Mouse (Mus musculus) B cell, adult 2 months (primary cell): ENCODE results near the gene Wwox.

Source experiments
- DNase-seq, 2 experiments: peaks; one replicate each; pipeline ENCODE4 v3.0.0; 2022

The Wwox gene

DNA sequence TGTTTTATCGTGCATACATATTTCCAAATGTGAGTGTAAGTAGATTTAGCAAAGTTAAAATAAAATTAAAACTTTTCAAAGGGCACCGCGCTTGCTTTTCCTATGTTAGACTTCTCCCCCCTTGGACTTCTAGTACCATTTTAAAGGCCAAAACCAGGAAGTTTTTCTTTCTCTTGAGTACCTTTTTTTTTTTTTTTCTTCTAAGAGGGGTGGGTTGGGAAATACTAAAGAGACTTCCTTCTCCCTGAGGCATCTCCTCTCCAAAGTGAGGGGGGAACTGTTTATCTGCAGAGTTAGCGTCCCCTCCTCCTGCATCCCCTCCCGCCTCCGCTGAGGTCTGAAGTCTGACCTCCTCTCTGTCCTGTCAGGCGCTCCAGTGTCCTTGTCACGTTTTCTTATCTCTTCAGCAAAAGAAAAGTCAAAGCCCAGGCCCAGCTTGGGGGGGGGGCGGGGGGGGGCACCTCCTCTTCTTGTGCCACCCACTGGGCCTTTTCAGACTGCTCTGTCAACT, 437.3 kb downstream of the Wwox start:
- no peak for DNase-seq

DNA sequence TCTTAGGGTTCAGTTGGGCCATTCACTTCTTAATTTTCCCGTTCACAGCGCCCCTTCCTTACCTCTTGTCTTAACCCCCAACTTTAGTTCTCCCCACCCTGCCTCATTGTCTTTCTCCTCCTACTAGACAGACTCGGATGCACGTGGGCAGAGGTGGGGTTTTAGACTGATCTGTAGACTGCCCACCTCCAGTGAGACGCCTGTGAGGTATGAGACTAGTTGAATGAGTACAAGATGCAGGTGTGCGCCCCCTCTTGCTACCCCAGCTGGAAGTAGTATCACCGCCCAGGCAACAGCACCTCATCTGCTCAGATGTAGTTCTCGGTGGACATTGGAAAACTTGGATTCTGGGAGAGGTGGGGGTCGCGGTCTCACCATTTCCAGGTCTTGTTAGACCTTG, 437.8 kb downstream of the Wwox start:
- DNase-seq, result no peak

- DNase-seq, result peak; percentile 8 to 24
Observed at GRCm38 (mm10) chr8:114878449-114879276, 439.2 kb downstream of the Wwox start.

- no peak for DNase-seq
Observed at GRCm38 (mm10) chr8:114879277-114879568, 439.8 kb downstream of the Wwox start.

- peak; percentile 39 to 43 for DNase-seq
Observed at GRCm38 (mm10) chr8:114879678-114880077, 440.2 kb downstream of the Wwox start.

GRCm38 (mm10) chr8:114880475-114881135, 441.1 kb downstream of the Wwox start:
- DNase-seq, result peak; percentile 56 to 59

- peak; percentile 78 to 81 for DNase-seq
Observed at GRCm38 (mm10) chr8:114881891-114882401, 442.5 kb downstream of the Wwox start.

DNA sequence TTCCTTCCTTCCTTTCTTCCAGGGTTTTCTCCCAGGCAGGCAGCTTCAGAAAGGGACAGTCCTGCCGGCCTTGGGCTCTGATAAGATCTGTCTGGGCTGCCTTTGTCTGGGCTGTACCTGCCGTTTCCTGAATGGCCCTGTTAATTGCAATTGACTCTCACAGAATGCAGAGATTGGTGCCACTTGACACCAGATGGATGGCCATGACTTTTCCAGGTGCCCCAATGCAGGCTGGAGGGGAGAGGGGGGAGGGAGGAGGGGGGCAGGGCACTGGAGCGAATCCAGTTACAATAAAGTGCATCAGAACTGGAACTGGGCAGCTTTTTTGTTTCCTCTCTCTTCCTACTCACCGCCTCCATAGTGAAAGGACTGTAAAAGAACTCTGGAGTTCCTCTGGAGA, 443.0 kb downstream of the Wwox start:
- DNase-seq, result no peak

GRCm38 (mm10) chr8:114882936-114883606, 443.6 kb downstream of the Wwox start:
- DNase-seq, result peak; percentile 26 to 37

GRCm38 (mm10) chr8:114883967-114884366, 444.5 kb downstream of the Wwox start:
- peak; percentile 59 to 66 for DNase-seq

DNA sequence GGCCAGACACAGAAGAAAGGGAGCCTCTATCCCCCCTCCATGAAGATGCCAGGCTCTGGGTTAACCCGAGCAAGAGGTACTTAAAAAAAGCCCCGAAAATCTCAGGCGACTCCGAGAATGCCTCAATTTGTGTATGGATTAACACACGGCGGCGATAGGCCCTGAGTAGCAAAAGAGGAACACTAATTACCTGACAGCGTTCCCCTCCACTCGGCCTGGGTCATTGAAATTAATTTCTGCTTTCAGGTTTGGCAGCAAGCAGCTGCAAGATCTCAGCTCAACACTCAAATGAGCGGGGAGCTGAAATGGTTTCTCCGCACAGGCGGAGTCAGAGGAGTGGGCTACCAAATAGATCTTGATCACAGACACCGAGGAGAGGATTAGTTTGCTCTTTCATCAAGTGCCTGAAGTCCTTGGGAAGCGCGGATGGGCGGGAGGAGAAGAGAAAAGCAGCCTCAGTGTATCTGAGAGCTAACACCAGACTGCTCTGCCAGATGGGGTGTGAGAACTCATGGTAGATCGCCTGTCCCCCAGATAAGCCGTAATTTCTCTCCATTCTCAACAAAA, 445.7 kb downstream of the Wwox start:
- DNase-seq, result peak; percentile 29 to 40

DNA sequence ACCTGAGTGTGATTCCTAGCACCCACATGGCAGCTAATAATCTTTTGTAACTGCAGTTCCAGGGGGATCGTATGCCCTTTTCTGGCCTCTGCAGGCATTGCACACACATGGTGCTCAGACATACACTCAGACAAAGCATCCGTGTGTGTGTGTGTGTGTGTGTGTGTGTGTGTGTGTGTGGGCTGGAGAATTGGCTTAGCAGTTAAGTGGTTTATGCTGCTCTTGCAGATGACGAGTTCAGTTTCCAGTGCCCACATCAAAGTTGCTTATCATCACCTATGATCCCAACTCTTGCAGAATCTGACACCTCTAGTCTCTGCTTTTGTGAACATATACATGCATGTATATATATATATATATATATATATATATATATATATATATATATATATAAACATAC, 448.9 kb downstream of the Wwox start:
- DNase-seq, result no peak

DNA sequence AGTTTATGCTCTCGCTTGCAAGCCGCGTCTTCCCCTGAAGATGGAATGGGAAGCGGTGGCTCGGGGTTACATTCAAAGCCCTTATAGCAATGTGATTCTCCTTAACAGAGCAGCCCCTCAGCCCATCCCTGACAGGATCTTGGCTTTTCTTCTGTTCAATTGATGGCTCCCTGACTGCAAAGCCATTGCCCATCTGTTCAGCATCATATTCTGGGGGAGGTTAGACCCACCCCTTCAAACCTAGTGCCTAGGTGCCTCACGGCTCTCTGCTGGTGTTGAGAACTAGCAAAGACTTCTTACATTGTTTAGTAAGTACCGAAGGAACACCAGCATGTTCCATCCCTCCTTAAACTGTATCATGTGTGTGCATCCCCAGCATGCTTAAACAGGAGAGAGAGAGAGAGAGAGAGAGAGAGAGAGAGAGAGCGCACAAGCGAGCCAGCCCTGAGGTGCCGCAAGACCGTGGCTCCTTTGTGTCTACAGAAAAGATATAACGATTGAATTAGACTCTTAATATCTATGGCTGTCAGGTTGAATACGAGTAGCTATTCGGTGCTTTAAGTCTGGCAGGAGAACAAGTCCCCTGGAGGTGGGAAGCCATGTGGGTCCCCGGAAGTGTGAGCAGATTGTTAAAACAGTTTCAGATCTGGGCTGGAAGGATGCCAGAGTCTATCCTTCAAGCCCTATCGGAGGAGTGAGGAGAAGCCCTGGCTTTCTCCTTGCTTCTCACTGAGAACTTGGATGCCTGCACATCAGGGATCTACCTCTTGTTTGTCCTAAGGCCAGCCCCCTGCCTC, 450.3 kb downstream of the Wwox start:
- DNase-seq, result no peak

DNA sequence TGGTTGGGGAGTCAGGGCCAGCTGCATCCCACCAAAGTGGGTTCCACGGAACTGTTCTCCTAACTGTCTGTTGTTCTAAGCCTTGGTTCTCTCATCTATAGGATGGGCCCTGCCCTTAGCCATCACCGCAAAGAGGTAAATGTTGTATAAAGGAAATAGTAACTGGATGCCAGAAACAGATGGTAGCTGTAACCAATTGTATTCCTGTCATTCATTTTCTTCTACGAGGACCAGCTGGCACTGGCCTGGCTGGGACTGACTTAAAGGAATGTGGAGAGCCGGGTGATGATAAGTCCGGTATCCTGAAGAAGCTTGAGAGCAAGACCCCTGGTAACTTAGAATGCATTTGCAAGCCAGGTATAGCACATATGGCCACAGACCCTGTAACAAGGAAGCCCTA, 451.0 kb downstream of the Wwox start:
- no peak for DNase-seq

- no peak for DNase-seq
Observed at GRCm38 (mm10) chr8:114891252-114891651, 451.8 kb downstream of the Wwox start.

DNA sequence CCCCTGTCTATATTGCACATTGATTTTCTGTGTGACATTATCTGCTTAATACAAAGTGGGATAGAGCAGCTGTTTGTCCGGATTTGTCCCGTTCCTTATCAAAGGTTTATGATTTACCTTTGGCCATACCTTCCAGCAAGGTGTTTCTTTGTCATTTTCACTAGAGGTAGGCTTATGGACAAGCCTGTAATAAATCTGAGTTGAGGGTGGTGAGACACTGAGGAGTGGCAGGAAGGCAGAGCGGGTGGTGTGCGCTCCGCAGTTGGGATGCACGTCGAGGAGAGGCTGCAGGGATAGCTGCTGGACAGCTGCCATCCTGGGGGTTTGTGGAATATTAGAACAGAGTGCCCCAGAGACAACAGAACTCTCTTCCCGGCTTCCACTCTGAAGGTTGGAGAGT, 458.0 kb downstream of the Wwox start:
- no peak for DNase-seq

- no peak for DNase-seq
Observed at GRCm38 (mm10) chr8:114899157-114899556, 459.7 kb downstream of the Wwox start.

- no peak for DNase-seq
Observed at GRCm38 (mm10) chr8:114902584-114902983, 463.1 kb downstream of the Wwox start.

DNA sequence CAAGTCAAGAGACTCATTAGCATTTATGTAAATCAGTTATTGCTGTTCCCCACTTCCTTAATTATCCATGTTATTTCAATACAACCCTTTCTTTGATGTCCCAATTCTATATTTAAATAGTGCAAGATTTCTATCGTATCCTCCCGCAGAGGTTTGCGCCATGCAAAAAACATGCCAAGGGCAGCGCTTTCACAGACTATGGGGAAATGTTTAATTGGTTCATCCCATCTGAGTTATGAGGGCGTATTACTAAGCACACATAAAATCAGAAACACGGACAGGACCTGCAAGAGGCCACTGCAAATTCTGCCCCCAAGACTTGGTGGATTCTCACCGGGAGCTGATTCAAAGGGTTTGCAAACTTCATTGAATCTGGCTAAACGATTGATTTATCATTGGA, 468.6 kb downstream of the Wwox start:
- no peak for DNase-seq

DNA sequence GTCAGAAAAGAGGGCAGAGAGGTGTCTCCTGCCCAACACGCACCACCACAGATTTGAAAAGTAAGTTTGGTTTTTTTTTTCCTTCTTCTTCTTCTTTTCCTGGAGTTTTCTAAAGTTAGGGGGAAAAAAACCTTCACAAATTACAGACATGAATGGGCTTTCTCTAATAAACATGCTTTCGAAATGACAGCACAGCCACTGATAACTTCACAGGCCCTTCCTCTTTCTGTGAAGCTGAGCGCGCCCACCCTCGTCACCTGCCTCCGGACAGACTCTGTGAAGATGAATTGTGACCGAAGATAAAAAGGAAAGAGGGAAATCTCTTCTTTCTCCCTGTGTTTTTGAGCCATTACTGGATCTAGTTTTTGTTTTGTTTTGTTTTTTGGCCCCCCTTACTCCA, 469.1 kb downstream of the Wwox start:
- DNase-seq, result peak; percentile 67 to 73

DNA sequence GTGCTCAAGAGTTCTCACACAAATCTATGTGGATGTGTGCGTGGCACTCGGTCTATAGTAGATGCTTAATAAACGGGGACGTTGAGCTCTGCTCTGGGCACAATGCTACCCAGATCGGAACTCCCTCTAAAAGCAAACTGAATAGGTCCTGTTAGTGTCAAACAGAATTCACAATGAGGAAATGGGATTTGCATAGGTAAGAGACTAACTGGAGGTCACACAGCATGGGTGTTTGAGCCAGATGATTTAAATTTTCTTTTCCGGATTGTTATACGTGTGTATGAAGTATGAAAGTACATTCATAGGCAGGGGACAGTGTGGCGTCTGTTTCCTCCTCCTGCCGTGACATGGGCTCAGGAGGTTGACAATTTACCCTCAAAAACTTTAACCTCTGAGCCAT, 469.7 kb downstream of the Wwox start:
- DNase-seq, result peak; percentile 26 to 32

- DNase-seq, result no peak
Observed at GRCm38 (mm10) chr8:114911031-114911580, 471.7 kb downstream of the Wwox start.
